Mouse (Mus musculus) testis, adult 2 months (tissue): ENCODE results near the gene Vdr.

ENCODE experiments used
- CTCF ChIP-seq: fragments of 200-500 bp; IDR thresholded peaks from 2 replicates; pipeline ENCODE4 v1.5.1; 2012; ENCODE audit warnings: low read depth, mild to moderate bottlenecking, inconsistent platforms, low read length, moderate library complexity; ENCODE audit not compliant: control insufficient read depth, insufficient read depth, insufficient replicate concordance
- POLR2A ChIP-seq: fragments of 200-500 bp; IDR thresholded peaks from 2 replicates; pipeline ENCODE4 v1.6.1; 2012; ENCODE audit warnings: low read depth, mild to moderate bottlenecking, inconsistent platforms, low read length, moderate library complexity; ENCODE audit not compliant: control insufficient read depth

DNA sequence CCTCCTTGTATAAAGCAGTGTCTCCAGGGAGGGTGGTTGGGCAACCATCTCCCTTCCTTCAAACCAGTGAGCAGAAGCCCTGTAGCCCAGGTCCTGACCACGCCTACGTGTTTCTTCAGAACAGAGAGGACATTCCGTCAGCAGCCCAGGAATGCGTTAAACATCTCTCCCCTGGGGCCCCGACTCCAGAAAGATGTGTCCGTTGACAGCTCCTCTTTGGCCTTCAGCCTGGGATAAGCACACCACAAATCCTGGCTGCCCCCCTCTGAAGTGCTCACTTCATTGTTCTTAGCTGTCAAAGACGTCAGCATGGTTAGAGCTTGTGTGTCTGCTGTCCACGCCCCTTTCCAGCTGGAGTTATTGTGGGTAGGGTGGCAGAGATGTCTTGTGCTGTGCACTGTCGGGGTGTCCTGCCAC lies 3.9 kb upstream of the Vdr start:
- TF ChIP-seq CTCF = no peak
- no peak for TF ChIP-seq POLR2A
